Mouse (Mus musculus) G1E (cell line): ENCODE data around the gene Inafm2.

Experiments used
- CTCF ChIP-seq: IDR thresholded peaks from 2 replicates; pipeline ENCODE4 v1.5.1; 2012; ENCODE audit warnings: low read depth, low read length, inconsistent platforms, mixed read lengths
- GATA1 ChIP-seq: IDR thresholded peaks from 2 replicates; pipeline ENCODE4 v1.6.1; 2012; ENCODE audit warnings: borderline replicate concordance, low read length, inconsistent platforms, mixed read lengths

- TF ChIP-seq CTCF: no peak
- no peak for TF ChIP-seq GATA1
Observed at GRCm38 (mm10) chr2:118725511-118725910, 20.0 kb upstream of the Inafm2 start.
